Mouse (Mus musculus) liver, adult 2 months (tissue): ENCODE measurements around the gene Nim1k. TPM values are rescaled to one million over a fixed set of nuclear protein-coding genes. Genes with fewer than 3 reads are reported as not detected.

Experiments
- DNase-seq: peaks from one replicate; pipeline ENCODE4 v3.0.0-alpha.2; 2011; ENCODE audit warnings: low read depth, low spot score; ENCODE audit errors: extremely low read depth
- H3K27ac ChIP-seq: fragments of 200-500 bp; replicated peaks from 2 replicates; pipeline ENCODE4 v1.5.1; 2012; ENCODE audit warnings: low read depth, mild to moderate bottlenecking, control low read depth, inconsistent platforms, low read length; ENCODE audit not compliant: insufficient read depth
- H3K27me3 ChIP-seq: fragments of 200-500 bp; 2 replicates; pipeline ENCODE4 v1.6.1; 2012; ENCODE audit warnings: mild to moderate bottlenecking, moderate library complexity, low read length, inconsistent platforms; ENCODE audit not compliant: control insufficient read depth, insufficient read depth
- H3K36me3 ChIP-seq: fragments of 200-500 bp; 2 replicates; pipeline ENCODE4 v1.6.1; 2012; ENCODE audit warnings: low read length, inconsistent platforms; ENCODE audit not compliant: control insufficient read depth, insufficient read depth
- H3K4me1 ChIP-seq: fragments of 200-500 bp; 2 replicates; pipeline ENCODE4 v1.6.1; 2011; ENCODE audit warnings: low read length; ENCODE audit not compliant: control insufficient read depth, insufficient read depth
- H3K4me3 ChIP-seq: fragments of 200-500 bp; 2 replicates; pipeline ENCODE4 v1.5.1; 2011; ENCODE audit warnings: low read depth, mild to moderate bottlenecking, control low read depth, low read length, moderate library complexity; ENCODE audit not compliant: insufficient read depth
- H3K79me2 ChIP-seq: fragments of 200-500 bp; 2 replicates; pipeline ENCODE4 v1.6.1; 2012; ENCODE audit warnings: inconsistent platforms, mild to moderate bottlenecking, low read length, moderate library complexity; ENCODE audit not compliant: control insufficient read depth, insufficient read depth
- H3K9ac ChIP-seq: fragments of 200-500 bp; 2 replicates; pipeline ENCODE4 v1.6.1; 2012; ENCODE audit warnings: low read depth, mild to moderate bottlenecking, control low read depth, inconsistent platforms, low read length
- CTCF ChIP-seq: fragments of 200-500 bp; IDR thresholded peaks from 2 replicates; pipeline ENCODE4 v1.5.1; 2011; ENCODE audit warnings: low read depth, low read length, control low read depth
- POLR2A ChIP-seq: fragments of 200-500 bp; IDR thresholded peaks from 2 replicates; pipeline ENCODE4 v1.6.1; 2011; ENCODE audit warnings: low read length, control low read depth; ENCODE audit not compliant: insufficient read depth; ENCODE audit errors: extremely low read depth
- WGBS: fragments of 180-500 bp; shearing (Covaris S2); methylation state at CpG from one replicate; pipeline ENCODE4 v1.1.7; 2018; 5-methylcytosine and 5-hydroxymethylcytosine counted together
- polyA plus RNA-seq: library from polyadenylated mRNA; depleted of rRNA; stranded (reverse); fragments of >200 nt; gene quantifications from 2 replicates; pipeline ENCODE4 v1.2.3, GENCODE M21; 2012
- total RNA-seq: library from RNA; depleted of rRNA; stranded (reverse); fragments of >200 nt; gene quantifications from 2 replicates; pipeline ENCODE4 v1.2.3, GENCODE M21; 2014

The Nim1k gene
- total and polyA plus RNA-seq, 2 experiments = 0.81 to 1.3 TPM

DNA sequence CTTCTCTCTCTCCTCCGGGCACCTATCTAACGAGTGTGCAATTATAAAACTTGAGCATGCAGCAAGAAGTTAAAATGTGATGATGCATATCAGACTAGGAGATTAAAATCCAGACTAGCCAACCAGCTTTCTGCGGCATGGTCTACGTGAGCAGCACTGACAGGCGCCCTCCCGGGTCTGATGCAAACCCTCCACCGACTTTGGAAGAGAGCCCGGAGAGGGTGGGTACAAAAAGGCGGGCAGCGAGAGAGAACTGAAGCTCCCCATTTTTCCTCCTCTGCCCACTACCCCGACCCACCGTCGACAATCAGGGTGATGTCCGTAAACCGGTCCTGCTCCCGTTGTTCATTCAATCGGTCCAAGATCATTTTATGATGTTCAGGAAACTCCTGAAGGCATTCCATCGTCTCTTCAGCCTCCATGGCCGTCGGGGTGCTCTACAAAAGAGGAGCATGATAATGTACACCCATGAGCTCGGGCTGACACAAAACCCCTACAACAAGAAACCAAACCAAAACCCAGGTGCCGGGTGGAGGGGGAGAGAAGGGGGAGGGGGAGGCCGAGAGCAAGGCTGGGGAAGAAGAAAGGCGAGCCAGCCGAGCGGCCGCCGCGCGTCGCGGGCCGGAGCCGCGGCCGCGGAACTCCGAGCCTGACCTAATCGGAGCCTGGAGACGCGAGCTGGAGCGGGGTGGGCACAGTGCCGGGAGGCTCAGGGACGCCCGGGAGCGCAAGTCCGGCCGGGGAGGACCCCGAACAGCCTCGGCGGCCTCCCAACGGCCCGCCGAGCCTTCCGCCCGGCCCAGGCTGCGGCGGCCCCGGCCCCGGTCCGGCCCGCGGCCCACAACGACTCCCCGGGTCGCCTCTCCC lies 34.4 kb upstream of the Nim1k start:
- Histone ChIP-seq H3K4me1 (peaks cover 7% of the 10 kb centered on the region), H3K9ac (peak overlapping the region; percentile 88), H3K27me3 (no peaks in the 10 kb centered on the region), H3K79me2 (no peaks in the 10 kb centered on the region), H3K4me3 (peak overlapping the region; percentile 76), H3K27ac (peak overlapping the region; percentile 83), H3K36me3 (peaks cover 18% of the 10 kb centered on the region)
- TF ChIP-seq POLR2A = no peak
- no peak for TF ChIP-seq CTCF
- DNase-seq = peak; percentile 26
- WGBS = 1% methylated on average over 62 of the region's 66 CpGs

DNA sequence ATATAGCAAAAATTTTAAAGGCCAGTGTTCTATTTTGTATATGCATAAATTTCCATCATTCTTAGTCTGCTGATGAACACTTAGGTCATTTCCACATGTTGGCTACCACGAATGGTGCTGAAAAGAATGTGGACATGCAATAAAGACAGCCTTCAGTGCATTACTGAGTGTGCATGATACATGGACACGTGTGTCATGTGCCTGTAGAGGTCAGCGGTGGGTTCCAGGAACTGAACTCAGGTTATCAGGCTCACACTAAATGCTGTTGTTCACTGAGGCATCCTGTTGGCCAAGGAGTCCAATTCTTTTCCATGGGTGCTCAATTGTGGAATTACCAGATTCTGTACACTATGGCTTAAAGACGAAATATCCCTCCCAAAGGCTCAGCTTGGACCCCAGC lies 27.9 kb upstream of the Nim1k start:
- Histone ChIP-seq H3K79me2 (peaks cover 3% of the 10 kb centered on the region; the same call in 1 of the 2 replicates), H3K27me3 (no peaks in the 10 kb centered on the region), H3K4me1 (no peaks in the 10 kb centered on the region), H3K9ac (no peak overlapping the region), H3K36me3 (peaks cover 52% of the 10 kb centered on the region), H3K4me3 (no peak overlapping the region), H3K27ac (no peak overlapping the region)
- WGBS = 85% methylated on average over 4 of the region's 4 CpGs
- TF ChIP-seq POLR2A (no peak), CTCF (no peak)
- no peak for DNase-seq

DNA sequence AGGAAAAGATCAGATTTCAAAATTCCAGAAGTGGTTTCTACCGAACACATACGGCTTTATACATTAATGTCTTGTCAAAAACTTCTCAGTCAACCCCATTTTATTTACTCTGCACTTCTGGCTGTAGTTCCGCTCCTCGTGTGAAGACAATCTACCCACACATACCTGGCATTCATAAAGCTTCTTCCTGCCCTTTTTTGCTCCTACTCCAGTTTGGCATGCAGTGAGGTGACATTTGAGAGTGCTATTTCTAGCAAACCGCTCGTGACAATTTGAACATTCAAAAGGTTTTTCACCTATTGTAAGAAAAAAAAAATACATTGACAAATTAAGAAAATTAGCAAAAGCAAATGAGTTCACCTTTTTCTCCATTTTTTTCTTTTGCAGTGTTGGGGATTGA lies 12.9 kb upstream of the Nim1k start:
- Histone ChIP-seq H3K4me3 (no peak overlapping the region), H3K79me2 (no peaks in the 10 kb centered on the region; the same call in 1 of the 2 replicates), H3K36me3 (peaks cover 57% of the 10 kb centered on the region), H3K4me1 (no peaks in the 10 kb centered on the region), H3K27me3 (no peaks in the 10 kb centered on the region), H3K27ac (no peak overlapping the region), H3K9ac (no peak overlapping the region)
- no peak for DNase-seq
- TF ChIP-seq POLR2A (no peak), CTCF (no peak)
- WGBS = 88% methylated on average over 6 of the region's 6 CpGs

DNA sequence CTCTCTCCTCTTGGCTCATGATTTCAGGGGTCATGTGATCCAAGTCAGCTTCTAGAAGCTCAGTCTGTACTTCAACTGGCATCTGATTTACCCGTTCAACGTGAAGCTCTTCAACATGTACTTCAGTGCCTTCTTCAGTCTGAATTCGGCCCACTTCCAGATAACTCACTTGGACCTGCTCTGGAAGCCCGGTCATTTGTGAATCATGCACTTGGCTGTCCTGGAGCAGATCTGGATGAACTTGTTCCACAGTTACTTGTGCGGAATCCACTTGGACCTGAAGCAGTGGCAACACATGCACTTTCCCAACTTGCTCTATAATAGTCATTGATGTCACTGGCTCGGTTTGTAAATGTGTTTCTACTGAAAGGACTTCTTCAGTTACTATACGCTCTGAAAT lies 10.8 kb upstream of the Nim1k start:
- WGBS = 91% methylated on average over 7 of the region's 7 CpGs
- Histone ChIP-seq H3K79me2 (no peaks in the 10 kb centered on the region; the same call in 1 of the 2 replicates), H3K27me3 (no peaks in the 10 kb centered on the region), H3K27ac (no peak overlapping the region), H3K4me1 (no peaks in the 10 kb centered on the region), H3K4me3 (no peak overlapping the region), H3K36me3 (peaks cover 47% of the 10 kb centered on the region), H3K9ac (no peak overlapping the region)
- TF ChIP-seq POLR2A (no peak), CTCF (no peak)
- DNase-seq = no peak

DNA sequence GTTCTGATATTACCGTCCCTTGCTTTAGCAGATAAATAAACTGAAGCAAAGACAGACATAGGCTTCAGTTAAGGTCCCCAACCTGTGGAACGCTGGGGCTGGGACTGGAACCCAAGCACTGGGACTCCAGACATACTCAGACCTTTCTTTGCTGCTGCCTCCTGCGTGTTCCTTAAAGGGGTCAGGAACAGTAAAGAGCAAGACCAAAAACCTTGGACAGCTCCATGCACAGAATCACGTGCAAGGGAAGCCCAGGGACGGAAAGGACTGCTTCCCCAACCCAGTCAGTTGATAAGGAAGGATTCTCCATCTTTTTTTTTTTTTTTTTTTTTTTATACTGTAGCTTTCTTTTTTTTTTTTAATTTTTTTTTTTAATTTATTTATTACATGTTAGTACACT lies 1.1 kb upstream of the Nim1k start:
- H3K36me3 ChIP-seq = peaks cover 2% of the 10 kb centered on the region; the same call in 1 of the 2 replicates
- H3K9ac ChIP-seq = no peak overlapping the region
- H3K4me1 ChIP-seq = no peaks in the 10 kb centered on the region; the same call in 1 of the 2 replicates
- H3K4me3 ChIP-seq = no peak overlapping the region
- 64% methylated on average over 5 of the region's 5 CpGs for WGBS
- H3K79me2 ChIP-seq = no peaks in the 10 kb centered on the region
- no peak for TF ChIP-seq POLR2A
- TF ChIP-seq CTCF = no peak
- no peak overlapping the region for H3K27ac ChIP-seq
- DNase-seq = no peak
- H3K27me3 ChIP-seq = no peaks in the 10 kb centered on the region

DNA sequence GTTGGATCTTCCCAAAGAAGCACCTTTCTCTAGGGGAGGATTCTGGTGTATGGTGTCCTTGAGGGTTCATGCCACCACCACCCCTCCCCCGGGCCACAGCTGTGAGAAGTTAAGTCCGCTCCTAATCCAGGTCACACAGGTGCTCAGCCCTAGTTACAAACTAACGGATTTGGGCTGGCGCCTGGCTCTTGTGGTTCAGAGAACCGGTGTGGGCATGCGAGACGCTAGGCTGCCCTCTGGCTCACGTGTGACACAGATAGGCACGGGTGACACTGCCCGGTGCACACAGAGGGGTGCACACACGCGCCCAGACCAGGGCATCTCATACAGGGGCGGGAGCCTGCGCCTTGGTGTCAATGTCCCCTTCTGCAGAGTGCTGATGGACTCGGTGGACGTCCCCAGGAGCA lies 538 bp downstream of the Nim1k start:
- peak overlapping the region; percentile 75 for H3K9ac ChIP-seq
- WGBS = under 1% methylated on average over 16 of the region's 16 CpGs

More for the DNA sequence above, 538 bp downstream of the Nim1k start:
- H3K79me2 ChIP-seq = no peaks in the 10 kb centered on the region
- peak; percentile 77 for DNase-seq
- H3K4me1 ChIP-seq = no peaks in the 10 kb centered on the region; the same call in 1 of the 2 replicates
- H3K27ac ChIP-seq = peak overlapping the region; percentile 72
- H3K27me3 ChIP-seq = no peaks in the 10 kb centered on the region
- H3K4me3 ChIP-seq = peak overlapping the region; percentile 67
- TF ChIP-seq CTCF = no peak
- no peak for TF ChIP-seq POLR2A
- no peaks in the 10 kb centered on the region for H3K36me3 ChIP-seq
